Mouse (Mus musculus) heart, adult 18-20 months (tissue): Measurements from ENCODE around the gene Zdhhc18. TPM values are rescaled to one million over a fixed set of nuclear protein-coding genes. Genes with fewer than 3 reads are reported as not detected.

Source experiments
- DNase-seq, 2 experiments: peaks; one replicate each; pipeline ENCODE4 v3.0.0; 2021 to 2022; ENCODE audit warnings: mixed read lengths in 1 of 2
- total RNA-seq, 2 experiments: library from RNA; stranded (reverse); gene quantifications; 2 replicates each; pipeline ENCODE4 v1.2.3; 2021

The Zdhhc18 gene
- total RNA-seq, 2 experiments from 2014 or later, result 20.9 to 31.7 TPM

DNA sequence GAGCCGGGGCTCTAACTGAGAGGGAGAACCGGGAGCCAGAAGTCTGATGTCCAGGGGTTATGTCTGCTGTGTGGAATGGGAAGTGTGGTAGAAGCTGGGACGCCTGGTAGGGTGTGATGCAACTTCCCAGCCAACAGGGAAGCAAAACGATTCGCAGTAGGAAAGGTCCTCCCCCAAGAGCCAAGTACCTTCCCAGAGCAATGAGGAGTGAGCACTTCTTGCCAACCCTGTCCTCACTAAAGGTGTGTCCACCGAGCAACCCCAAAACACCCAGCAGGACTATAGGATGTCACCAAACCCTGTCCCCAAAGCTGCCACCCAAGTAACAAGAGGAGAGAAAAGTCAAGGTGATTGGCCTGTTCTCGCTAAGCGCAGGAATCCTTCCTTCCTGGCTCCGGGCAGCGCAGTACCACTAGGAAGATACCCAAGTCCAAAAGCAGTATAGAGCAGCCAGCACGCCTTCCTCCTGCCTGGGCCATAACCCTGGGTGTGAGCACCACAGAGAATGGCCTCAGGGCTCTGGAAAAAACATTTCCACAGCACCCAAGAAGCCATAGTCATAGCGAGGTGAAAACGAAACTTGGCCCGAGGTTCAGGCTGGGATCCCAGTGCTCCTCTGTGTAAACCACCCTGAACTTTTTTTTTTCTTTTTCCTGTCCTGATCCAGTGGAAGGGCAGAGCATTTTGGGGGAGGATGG, 18.7 kb downstream of the Zdhhc18 start:
- DNase-seq, result peak; percentile 51 to 63

DNA sequence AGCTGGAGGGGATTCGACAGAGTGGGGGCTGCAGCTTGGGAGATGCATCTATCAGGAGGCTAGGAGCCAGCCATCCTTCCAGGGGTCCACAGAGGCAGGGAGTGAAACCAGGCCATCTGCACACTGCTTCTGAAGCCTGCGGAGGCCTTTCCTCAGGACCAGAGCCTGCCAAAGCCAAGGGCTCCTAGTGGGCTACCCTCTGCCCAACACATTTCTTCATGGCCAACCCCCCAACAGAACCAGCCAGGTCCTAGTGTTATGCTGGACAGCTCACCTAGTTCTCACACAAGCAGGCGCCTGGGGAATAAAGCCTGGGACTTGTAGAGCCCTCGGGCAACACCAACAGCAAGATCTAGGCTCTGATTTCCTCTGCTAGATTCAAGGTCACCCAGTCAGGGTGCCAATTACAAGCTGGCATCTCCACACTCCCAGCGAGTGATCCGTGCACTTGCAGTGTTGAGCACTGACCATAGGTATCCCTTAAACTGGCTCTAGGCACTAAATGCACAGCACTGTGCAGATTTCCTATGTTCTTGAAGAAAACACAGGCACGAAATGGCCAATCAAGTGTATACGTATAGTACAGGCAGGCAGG, 19.5 kb downstream of the Zdhhc18 start:
- no peak for DNase-seq

DNA sequence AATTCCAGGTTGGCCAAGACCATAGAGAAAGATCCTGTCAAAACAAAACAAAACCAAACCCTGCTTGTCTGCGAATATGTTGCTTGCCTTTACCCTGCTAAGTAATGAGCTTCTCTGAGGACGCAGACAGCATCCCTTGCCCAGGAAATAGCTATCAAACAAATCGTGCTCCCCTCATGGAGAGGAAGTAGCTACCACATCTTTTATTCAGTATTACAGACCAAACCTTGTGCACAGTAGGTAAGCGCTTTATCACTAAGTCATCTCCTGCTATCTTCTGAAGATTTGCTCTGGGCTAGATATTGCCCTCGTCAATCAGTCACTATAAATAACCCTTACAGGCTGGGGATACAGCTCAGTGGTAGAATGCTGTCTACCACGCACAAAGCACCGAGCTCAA, 20.8 kb downstream of the Zdhhc18 start:
- no peak for DNase-seq

DNA sequence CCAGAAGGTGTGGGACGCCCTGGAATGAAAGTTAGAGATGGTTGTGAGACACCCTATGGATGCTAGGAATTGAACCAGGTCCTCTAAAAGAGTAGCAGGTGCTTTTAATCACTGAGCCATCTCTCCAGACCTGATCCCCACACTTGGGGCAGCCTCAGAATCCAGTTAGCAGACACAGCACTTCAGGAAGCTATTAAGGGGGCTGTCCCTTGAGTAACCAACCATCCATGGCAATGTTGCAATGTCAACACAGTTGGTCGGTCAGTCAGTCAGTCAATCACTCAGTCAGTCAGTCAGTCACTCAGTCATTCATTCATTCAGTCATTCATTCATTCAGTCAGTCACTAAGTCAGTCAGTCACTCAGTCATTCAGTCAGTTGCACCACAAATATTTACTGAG, 21.4 kb downstream of the Zdhhc18 start:
- DNase-seq, result no peak

DNA sequence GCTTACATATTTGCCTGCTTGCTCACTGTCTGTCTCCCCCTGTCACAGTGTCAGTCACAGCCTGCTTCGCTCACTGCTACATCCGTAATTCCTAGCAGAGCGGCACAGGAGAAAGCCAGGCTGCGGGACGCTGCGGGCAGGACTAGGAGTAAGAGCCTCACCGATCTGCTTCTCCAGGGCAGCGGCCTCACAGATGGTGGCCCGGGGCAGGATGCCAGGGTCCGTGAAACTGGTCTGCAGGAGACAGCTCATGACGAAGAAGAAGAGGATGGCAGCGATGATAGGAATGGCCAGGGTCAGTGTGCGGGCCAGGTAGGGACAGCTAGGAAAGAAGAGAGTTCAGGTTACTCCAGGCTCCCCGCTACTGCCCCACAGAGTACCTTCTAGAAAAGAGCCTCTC, 22.9 kb downstream of the Zdhhc18 start:
- DNase-seq, result no peak

DNA sequence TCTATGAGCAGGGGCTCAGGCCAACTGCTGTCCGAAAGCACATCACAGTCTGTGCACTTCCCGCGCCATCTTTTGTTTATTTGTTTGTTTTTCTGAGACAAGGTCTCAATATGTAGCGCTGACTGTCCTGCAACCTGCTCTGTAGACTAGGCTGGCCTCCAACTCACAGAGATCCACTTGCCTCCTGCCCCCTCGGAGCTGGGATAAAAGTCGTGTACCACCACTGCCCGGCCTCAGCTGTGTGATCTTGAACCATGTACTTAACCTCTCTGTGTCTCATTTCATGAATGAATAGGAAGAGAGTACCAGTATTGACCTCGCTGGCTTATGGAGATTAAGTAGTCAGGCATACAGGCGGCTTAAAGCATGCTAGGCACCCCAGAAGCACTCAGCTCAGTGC, 23.3 kb downstream of the Zdhhc18 start:
- no peak for DNase-seq

DNA sequence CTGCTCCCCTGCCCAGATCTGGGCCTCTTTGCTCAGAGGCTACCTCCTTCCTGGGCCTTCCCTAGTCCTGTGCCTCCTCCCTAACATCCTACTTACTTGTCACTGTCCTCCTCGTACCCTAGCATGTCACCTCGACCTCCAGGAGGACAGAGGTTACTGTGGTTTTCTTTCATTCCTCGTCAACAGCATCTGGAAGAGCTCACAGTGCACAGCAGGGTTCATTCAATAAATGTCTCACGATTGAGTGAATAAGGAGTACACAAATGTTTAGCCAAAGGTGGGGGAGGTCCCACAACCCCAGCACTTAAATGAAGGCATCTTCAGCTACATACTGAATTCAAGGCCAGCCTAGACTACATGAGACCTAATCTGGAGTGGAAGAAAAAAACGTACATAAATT, 23.7 kb downstream of the Zdhhc18 start:
- no peak for DNase-seq

DNA sequence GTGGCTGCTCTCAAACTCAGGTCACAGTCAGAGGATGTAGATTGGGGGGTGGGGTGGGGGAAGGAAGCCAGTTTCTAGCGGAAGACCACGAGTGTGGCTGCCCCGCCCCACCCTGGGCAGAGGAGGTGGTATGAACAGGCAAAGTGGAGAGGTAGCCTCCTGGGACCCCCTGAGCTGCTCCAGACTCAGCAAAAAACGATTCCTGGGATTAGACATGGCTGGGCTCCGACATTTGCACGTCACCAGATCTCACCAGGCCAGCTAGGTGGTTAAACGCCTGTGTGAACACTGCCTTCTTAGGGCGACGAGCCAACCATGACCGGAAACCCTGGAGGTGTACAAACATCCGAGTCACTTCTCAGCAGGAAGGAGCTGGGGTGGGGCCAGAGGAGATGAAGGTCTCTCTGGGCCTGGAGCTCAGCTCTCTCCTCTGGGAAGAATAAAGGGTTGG, 24.3 kb downstream of the Zdhhc18 start:
- peak; percentile 79 to 89 for DNase-seq

DNA sequence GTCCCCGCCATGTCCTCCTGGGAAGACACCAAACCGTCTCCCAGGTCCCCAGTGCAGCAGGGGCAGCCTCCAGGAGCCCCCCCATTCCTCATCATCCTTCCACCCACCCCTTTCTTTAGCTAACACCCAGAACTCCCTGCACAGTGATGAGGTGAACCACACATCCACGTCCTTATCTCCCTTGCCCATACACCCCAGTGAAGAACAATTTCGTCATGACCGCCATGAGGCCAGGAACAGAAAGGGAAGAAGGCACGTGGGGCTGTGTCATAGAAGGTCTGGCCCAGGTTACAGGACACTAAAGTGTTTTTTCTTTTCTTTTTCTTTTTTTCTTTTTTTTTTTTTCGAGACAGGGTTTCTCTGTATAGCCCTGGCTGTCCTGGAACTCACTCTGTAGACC, 25.1 kb downstream of the Zdhhc18 start:
- DNase-seq, result no peak

DNA sequence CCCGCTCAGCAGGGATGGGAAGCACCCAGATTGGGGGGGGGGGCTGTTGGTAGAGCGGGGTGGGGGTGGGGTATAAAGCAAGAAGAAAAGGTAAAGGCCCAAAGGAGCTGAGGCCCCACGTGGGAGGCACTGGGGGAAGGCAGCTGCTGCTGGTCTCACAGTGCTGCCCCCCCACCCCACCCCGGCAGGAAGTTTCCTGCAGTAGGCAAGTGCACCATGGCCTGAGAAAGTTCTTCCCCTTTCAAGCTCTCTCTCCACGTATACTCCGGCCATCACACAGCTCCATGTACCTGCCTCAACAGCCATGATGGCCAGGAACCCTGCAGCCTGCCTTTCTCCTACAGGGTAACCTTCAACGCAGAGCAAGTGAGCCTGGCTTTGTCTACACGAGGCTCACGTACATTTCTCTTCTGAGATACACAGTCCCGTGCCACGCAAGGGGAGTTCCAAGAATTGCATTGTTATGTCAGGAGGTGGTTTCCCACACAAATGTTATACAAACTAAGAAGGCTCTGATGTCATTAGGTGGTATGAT, 27.7 kb downstream of the Zdhhc18 start:
- DNase-seq, result no peak

DNA sequence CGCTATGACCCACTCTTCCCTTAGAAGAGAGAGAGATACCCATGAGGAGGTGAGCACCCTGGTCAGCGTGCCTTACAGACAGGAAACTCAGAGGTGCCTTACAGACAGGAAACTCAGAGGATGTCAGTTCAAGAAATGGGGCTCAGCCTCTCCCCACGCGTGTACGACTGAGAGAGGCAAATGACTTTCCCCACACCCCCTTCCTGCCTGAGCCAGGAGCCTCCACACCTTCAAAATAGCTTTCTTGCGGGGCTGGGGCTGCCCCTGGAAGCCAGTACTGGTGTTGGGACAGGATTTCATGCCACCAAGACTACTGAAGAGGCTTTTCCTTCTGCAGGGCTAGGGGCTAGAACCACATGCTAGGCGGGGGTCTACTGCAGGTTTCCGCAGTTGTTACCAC, 29.3 kb downstream of the Zdhhc18 start:
- DNase-seq, result no peak

DNA sequence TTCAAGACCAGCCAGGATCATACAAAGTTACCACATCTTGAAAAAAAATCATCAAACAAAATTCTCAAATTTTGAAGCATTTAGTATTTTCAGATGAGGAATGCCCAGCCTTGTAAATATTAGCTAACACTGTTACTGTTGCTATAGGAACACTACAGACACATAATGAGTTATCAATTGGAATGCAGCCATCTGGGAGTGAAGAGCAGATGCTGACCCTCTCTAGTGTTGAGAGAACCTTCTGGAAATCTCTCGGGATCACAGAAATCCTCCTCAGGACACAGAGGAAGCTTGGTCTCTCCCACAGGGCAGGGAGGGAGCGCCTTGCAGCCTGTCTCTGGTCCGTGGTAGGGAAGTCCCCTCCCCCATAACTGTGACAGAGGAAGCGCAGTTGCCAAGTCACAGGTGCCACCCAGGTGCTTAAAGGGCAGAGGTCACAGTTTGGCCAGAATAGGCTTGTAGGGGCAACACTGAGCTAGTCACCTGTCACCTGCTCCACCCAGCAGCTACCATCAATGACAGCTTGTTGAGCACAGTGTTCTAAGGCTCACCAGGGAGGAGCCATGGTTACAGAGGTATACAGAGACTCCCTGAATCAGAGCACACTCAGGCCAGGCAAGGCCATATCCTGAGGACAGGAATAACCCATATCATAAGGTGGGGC, 30.3 kb downstream of the Zdhhc18 start:
- DNase-seq, result no peak

DNA sequence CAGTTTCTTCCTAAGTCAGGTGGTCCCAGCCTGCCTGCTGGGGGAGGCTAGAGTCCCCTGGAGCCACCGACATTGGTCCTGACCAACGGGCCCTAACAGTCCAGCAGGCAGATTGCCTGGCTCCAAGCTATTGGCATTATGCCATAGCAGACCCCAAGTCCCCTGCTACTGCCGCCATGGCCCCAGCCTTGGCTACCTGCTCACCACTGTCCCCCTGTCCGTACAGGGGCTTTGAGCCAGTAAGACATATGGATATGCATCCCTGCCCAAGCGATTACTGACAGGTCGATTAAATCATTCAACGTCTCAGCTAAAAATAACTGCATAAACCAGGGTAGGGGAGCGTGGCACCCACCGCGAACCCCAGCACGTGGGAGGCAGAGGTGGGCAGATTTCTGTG, 32.0 kb downstream of the Zdhhc18 start:
- DNase-seq, result no peak

DNA sequence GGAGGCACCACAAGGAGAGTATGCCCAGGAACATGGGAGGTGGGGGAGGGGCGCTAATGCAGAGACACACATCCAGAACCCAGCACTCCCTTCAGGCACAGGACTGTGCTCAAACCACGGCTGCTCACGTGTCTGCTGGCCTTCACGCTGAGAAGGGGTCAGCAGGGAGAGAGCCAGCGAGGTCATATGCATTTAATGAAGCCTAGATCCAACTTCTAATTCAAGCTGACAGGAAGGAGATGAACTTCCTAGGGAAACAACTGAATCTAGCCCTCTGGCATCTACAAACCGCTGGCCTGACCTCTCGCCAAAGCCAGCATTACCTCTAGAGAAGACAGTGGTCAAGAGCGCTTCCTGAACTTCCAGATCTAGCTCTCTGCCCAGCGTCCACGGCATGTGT, 34.5 kb downstream of the Zdhhc18 start:
- no peak for DNase-seq

DNA sequence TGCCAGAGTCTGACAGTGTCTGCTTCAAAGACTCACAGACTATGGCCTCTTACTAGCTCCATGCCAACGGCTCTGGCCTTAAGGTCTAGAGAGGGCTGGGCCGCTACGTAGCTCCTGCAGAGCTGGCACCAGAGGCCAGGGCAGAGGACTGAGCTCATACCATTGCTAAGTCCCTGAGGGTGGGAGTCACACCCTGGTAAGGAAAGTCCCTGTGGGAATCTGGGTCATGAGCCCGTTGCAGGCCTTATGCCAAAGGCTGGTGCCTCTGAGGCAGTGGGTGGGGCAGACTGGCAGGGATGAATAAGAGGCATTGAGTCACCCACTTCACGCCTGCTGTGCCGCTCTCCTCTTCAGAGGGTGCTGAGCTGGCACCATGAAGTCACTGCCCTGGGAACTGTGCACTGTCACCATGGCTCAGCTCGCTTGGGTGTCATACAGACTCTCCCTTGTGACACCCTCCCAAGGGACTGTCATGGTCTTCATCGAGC, 35.6 kb downstream of the Zdhhc18 start:
- peak; percentile 37 to 58 for DNase-seq

DNA sequence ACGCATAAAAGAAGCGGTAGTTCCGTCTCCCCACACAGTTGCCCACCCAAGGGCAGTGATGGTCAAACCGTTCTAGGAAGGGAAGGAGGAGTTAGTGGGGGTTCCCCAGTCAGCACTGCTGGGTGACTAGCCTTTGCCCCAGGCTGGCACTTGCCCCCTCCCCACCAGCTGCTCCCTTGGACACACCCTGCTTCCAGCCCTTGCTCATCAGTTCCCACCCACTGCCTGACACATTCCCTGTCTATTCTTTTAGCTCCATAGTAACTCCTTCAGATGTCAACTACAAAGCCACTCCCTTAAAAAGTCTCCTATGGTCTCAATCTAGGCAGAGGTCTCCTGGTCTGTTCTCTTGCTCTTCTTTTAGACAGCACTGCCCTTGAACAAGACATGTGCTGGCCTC, 36.1 kb downstream of the Zdhhc18 start:
- DNase-seq, result no peak

DNA sequence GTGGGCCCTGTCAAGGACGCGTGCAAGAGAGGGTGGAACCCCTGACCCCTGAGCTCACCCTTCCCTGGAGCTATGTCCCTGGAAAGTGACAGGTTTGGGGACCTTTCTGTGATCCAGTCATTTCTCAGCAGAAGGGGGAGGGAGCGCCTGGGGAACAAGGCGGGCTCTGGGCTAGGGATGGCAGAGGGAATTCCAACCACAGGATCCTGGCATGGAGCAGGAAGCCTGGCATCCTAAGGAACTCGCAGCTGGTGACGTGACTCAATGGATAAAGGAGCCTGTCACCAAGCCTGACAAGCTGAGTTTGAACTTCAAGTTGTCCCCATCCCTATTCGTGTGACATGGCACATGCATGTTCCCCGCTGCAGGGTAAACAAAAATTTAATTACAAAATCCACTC, 36.9 kb downstream of the Zdhhc18 start:
- no peak for DNase-seq

DNA sequence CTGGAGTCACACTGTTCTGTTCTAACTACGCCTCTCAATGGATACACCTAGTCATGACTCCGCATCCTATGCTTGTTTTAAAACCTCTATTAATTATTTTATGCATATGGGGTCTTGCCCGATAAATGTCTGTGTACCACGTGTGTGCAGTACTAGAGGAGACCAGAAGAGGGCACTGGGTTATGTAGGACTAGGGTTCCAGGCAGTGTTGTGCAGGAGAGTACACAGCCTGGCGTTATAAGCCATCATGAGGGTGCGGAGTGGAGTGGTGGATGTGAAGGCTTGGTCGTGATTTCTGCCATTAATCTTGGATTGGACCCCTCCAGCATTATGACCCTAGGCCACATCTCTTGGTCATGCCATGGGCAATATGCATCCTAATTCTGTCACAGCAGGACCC, 37.5 kb downstream of the Zdhhc18 start:
- no peak for DNase-seq

DNA sequence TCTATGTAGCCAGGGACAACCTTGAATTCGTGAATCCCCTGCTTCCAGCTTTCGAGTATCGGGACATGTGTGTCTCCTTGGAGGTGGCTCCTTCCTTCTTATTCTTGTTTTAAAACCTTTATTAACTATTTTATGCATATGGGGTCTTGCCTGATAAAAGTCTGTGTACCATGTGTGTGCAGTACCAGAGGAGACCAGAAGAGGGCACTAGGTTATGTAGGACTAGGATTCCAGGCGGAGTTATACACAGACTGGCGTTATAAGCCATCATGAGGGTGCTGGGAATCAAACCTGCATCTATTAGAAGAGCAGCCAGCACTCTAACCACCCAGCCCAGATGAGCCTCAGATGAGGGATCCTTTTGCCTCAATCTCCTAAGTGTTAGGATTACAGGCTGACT, 38.1 kb downstream of the Zdhhc18 start:
- no peak for DNase-seq

DNA sequence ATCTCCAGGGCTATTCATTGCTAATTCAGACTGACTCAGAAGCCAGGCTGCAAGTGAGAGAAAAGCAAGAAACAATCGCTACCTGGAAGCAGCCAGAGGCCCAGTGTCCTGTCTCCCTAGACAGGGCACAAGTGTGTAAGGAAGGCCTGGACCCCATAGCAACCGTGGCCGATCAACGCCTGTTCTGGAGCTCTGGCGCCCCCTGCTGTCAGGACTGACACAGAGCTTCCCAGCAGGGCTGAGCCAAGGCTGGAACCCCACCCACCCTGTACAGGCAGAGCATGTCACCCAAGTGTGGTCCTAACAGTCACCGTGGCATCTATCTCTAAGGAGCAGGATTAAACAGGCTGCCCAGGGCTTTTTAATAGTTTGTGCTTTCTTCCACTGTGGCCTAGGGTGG, 40.2 kb downstream of the Zdhhc18 start:
- peak; percentile 82 to 92 for DNase-seq

DNA sequence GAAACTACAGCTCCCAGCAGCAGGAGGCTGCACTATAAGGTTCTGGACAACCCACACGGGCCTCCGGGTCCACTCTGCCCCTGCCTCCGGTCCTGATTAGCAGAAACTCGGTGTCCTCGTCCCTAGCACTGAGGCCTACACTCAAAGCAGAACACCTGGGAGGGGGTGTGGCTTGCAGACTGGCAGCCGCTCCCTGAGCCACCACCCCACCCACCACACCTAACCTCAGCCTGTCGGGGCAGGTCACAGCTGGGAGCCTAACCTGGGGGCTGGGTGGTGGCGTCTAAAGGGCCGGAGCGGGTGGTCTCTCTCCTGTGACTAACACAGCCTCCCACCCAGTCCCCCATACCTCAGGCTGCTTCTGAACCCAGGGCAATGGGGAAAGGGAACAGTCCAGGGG, 42.7 kb downstream of the Zdhhc18 start:
- DNase-seq, result no peak

DNA sequence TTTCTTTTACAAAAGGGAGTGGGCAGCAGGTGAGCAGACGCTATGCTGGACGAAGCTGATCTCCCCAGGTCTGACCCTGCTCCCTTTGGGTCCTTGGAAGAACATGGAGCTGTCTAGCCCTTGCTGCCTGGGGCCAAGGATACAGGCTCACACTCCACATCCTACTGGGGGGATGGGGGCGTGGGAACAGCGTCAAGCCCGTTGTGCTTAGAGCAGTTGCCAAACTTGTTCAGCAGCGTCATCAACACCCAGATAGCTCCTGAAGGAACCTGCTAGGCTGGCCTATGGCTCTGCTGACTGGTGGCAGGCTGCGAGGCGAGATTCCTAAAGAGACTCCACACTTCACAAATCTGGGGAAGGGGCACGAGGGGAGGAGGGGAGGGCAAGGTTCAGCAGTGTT, 44.6 kb downstream of the Zdhhc18 start:
- DNase-seq, result no peak

DNA sequence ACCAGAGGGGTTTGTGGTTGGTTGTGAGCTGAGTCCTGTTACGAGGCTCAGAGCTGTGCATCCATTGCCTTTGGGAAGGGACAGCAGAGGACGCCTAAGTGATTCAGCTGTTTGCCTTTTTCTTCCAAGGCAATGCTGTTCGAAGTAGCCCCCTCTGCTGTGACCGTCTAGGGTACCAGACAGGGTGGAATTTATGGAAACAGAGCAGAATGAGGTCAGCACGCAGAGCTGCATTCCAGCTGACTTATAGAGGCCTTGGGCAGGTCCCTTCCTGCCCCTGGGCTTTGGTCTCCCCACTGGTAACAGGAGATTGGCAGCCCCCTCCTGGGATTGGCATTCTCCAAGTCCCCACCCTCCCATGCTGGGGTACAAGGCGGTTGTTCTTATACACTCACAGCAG, 45.1 kb downstream of the Zdhhc18 start:
- no peak for DNase-seq
